Mouse (Mus musculus): ENCODE data around the gene Ntn4. TPM values are rescaled to one million over a fixed set of nuclear protein-coding genes. Genes with fewer than 3 reads are reported as not detected.

Gene Ntn4
- polyA plus RNA-seq, 1 experiment = 4.9 TPM

- WGBS = 73% methylated on average over 5 of the region's 5 CpGs
- no peak for DNase-seq (ENCODE audit: low read depth, low spot score)
Observed at GRCm38 (mm10) chr10:93766221-93766620, 125.7 kb downstream of the Ntn4 start.

- DNase-seq (ENCODE audit: low read depth, low spot score) = no peak
- WGBS = 76% methylated on average over 5 of the region's 5 CpGs
Observed at GRCm38 (mm10) chr10:93767245-93767644, 126.8 kb downstream of the Ntn4 start.

GRCm38 (mm10) chr10:93768222-93768621 lies 127.7 kb downstream of the Ntn4 start:
- DNase-seq (ENCODE audit: low read depth, low spot score) = no peak
- 40% methylated on average over 9 of the region's 9 CpGs for WGBS

- no peak for DNase-seq (ENCODE audit: low read depth, low spot score)
- 76% methylated on average over 9 of the region's 9 CpGs for WGBS
Observed at GRCm38 (mm10) chr10:93771931-93772465, 131.5 kb downstream of the Ntn4 start.

- 76% methylated on average over 3 of the region's 3 CpGs for WGBS
- no peak for DNase-seq (ENCODE audit: low read depth, low spot score)
Observed at GRCm38 (mm10) chr10:93772492-93772891, 132.0 kb downstream of the Ntn4 start.

- WGBS = 26% methylated on average over 5 of the region's 5 CpGs
- DNase-seq (ENCODE audit: low read depth, low spot score) = no peak
Observed at GRCm38 (mm10) chr10:93776731-93777151, 136.3 kb downstream of the Ntn4 start.

- DNase-seq (ENCODE audit: low read depth, low spot score) = peak; percentile 18
- WGBS = 44% methylated on average over 7 of the region's 7 CpGs
Observed at GRCm38 (mm10) chr10:93777372-93777771, 136.9 kb downstream of the Ntn4 start.

GRCm38 (mm10) chr10:93783216-93784013 lies 142.9 kb downstream of the Ntn4 start:
- 63% methylated on average over 15 of the region's 15 CpGs for WGBS
- no peak for DNase-seq (ENCODE audit: low read depth, low spot score)

Other genes starting within 250 kb of the Ntn4 start
- gene Lta4h, start 187.3 kb upstream of the Ntn4 start, polyA plus RNA-seq (2012; rRNA removed) = 120 and 274 TPM in 2 replicates
- 0.26 and 0.29 TPM in 2 replicates for gene Hal, start 151.9 kb upstream of the Ntn4 start, polyA plus RNA-seq (2012; rRNA removed)
- gene Amdhd1, start 100.6 kb upstream of the Ntn4 start, polyA plus RNA-seq (2012; rRNA removed) = 0.06 and 0.10 TPM in 2 replicates
- gene Ccdc38, start 100.0 kb upstream of the Ntn4 start, polyA plus RNA-seq (2012; rRNA removed) = not detected in 2 replicates
- gene Snrpf, start 51.0 kb upstream of the Ntn4 start, polyA plus RNA-seq (2012; rRNA removed) = 37.6 and 46.7 TPM in 2 replicates
- gene Usp44, start 190.9 kb downstream of the Ntn4 start, polyA plus RNA-seq (2012; rRNA removed) = 0.05 and 0.16 TPM in 2 replicates